Mouse (Mus musculus) right cerebral cortex, postnatal 10 days (tissue): Measurements from ENCODE around the gene Zfand5.

Experiments used
- DNase-seq, 2 experiments: peaks; one replicate each; pipeline ENCODE4 v3.0.0; 2021; ENCODE audit warnings: low spot score in 2 of 2

Gene Zfand5

DNA sequence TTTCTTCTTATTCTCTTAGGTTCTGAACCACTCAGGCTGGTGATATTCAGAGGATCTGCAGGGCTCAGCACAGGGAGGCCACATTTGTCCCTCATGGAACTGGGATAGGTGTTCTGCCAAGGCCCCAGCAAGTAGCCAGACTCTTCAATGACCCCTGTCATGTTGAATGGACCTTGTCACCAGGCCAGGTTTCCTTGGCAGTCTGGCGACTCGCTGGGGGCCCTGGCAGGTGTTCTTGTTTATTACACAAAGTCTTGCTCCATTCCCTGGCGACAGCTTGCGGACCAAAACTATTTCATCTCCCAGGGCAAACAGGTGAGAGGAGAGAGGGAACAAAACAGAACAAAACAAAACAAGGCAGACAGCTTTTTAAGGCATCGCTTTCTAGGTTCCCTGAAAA, 57.7 kb downstream of the Zfand5 start:
- peak; percentile 63 to 77 for DNase-seq

DNA sequence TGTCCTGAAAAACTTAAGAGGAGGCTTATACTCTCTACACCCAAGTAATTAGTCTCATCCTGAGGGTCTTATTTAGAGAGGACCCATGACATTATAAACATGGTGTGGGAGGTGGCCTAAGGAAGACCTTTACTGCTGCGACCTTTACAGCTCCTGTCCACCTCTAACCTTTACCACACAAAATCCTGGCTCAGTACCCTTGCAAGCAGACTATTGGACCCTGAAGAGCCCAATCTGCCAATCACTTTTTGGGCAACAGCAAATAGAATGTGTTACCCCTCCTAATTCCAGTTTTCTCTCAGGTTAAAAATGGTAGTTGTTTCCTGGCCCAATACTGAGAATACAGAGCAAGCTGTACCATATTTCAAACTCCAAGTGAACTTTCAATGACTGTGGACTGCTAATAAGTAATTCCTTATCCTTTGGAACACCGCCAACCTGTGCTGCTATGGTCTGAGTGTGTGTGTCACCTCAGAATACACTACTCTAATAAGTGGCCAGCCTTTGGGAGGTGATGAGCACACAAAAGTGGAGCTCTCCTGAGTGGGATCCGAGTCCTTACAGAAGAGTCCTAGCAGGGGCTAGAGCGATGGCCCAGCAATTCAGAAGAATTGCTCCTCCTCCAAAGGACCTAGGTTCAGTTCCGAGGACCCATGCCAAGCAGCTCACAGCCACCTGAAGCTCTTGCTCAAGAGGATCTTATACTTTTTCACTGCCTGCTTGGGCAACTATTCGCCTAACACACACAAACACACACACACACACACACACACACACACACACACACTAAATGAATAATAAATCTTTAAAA, 58.4 kb downstream of the Zfand5 start:
- no peak for DNase-seq

DNA sequence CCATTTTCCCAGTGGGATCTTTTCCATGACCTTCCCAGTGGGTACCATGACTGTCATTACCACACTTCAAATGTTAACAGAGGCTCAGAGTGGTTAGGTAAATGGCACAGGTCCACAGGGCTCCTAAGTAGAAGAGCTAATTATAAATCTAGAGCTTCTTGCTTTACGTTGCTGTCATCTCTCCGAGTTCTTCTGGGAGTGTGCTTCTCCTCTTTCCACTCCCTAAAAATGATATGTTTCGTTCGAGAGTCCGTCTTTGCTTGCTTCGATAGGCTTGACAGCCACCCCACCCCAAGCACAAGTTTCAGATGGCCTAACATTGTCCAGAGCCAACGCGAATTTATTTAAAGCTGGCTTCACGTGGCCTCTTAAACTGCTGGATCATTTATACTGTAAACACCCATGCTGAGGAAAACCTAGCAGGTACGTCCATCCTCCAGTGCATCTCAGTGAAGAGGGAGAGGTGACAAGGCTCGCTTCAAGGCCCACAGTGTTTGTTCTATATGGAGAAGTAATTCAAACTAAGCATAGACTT, 59.6 kb downstream of the Zfand5 start:
- no peak for DNase-seq
